Mouse (Mus musculus) kidney, postnatal 25 days (tissue): ENCODE measurements at regions not wholly inside any gene's neighbourhood (a gene's known extent, or its start where the extent isn't known, plus 50 kb on each side); places are given as distances from the start of the nearest gene placed in this dataset.

Experiments
- DNase-seq, 2 experiments: peaks; one replicate each; pipeline ENCODE4 v3.0.0; 2021; ENCODE audit warnings: mixed read lengths in 2 of 2

DNA sequence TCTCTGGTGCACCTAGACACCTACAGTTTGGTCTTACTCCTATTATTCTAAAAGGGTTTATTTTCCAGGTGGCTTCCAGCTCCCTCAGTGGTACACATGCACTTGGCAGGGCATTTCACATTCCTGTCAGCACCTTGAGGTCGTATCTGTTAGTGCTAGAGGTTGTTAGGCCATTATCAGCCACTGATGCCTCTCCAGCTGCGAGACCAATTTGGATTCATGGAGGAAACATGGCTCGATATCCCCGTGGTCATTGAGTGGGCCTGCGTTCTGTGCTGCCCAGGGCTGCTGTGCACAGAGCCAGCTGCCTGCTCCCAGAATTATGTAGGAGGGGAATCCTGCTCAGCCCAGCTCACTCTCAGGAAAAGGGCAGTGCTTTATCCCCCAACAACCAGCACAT is 60.1 kb upstream of the Irx1 start:
- no peak for DNase-seq

DNA sequence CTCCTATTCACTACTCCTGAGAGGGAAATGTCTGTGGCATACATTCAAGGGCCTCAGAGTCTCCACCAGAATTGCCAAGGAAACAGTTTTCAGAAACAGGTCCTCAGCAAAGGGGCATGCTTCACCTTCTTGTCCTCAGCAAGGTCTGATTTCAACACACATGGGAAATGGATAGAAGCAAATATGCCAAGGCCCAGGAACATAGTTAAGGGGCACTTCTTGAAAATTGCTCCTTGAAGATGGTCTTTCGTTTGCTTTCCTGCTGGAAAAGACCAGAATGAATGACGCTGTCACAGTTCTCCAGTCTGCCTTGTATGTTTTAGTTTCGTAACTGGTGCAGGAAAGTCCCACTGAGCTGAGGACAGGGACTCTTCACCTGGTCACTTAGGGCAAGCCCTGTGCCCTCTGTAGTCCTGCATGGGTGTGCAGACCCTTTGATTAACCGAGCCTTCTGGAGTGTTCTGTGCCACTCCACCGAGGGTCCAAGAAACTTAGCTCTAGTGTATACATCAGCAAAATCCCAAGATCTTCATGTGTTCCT is 80.5 kb upstream of the Irx1 start:
- DNase-seq = no peak

DNA sequence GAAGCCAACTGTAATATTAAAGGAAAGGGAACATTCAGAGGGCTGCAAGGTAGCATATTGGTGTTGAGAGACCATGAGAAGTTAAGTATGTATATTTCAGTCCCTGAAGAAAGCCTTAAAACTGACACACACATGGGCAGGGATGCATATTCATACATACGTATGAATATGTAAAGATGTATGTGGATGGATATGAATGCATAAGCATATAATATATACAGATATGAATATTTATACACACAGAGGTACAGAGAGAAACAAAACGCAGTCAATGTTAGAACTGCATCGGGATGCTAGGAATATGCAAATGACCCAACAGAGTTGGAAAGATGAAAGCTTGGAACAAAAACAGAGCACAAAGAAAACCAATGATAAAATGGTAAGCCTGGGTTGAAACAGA is 92.9 kb upstream of the Irx1 start:
- no peak for DNase-seq

DNA sequence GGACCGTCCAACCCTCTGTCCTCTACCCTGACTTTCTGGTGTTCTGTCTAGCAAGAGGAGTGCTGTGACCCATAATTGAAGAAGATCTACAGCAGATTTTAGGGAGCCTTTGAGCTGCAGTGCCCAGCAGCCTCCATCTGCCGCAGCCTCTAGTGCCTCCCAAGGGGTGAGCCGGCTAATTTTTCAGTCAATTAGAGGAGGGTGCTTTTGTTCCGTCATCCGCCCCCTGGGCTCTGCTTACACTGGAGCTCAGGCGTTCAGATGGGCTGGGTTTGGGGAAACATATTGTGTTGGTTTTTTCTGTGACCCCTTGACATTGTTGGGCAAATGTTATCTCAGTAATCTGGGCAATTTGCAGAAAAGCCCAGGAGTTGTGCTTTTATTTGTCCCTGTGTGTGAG is 98.1 kb upstream of the Irx1 start:
- DNase-seq = peak in 1 of 2 experiments; percentile 29

DNA sequence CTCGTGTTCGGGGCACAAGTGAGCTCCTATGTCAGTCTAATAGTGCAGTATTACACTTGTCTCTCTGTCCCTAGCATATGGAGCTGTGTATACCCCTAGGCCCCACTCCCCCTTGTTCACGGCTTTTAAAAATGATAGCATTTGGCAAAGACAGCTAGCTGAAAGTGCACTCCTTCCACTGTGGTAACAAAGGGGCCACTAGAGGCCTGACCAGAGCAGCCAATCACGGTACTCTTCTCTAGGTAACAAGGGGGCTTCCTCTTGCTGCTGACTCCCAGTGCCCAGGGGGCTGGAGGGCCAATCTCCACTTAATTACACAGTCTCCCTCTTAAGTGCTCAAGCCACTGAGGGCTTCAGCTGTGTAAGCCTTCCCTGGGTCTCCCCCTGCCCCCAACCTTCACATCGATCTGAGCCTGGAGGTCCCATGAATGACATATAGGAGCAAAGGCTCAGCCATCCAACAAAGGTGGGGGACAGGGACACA is 99.8 kb upstream of the Irx1 start:
- DNase-seq = no peak

DNA sequence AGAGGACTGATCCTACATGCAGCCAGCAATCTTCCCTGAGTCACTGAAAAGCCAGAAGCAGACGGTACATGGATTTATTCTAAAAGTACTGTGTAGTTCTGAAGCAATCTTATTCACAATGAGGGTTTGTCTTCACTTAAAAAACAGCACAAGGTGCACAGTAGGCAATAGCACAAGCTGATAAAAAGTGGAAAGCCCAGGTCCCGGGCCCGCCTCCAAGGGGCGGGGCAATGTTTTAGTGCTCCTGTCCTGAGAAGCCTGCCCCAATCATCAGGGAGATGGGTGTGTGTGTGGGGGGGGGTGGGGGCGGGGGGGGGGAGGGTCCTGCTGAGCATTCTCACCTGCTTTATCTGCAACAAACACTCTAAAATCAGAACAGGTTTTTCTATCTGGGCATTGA is 133.1 kb upstream of the Irx1 start:
- DNase-seq = no peak

DNA sequence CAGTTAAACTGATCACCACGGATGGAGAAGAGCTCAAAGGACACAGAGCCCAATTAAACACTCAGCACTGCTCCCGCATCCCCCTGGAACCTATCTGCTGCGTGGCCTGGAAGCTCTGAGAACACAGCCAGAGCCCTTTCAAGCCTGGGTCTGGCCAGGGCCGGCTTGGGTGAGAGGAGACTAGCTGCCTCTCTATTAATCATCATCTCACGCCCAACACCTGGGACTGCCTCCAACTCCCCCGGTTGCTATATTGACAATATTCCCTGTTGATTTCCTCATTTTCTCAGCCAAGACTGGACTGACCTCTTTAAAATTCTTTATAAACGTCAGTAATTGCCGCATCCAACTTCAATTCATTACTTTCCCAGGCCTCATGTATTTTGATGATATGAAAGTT is 133.7 kb upstream of the Irx1 start:
- DNase-seq = peak in 1 of 2 experiments; percentile 36

DNA sequence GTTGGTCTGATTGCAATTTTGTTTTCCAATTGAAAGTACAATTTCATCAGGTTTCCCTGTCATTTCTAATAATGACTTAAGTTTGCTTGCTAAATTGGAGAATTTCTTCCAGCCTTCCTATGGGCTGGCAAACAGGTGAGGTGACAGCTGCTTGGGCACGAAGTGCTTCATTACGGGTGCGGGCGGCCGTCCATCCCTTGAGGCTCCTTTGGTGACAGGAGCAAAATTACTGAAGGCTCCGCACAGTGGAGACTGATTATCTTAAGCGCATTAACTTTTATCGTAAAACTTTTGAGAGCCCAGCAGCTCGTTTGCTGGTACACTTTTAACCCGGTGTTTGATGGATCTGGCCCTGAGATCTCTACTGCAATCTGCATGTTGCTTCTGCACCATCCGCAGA is 134.3 kb upstream of the Irx1 start:
- no peak for DNase-seq

DNA sequence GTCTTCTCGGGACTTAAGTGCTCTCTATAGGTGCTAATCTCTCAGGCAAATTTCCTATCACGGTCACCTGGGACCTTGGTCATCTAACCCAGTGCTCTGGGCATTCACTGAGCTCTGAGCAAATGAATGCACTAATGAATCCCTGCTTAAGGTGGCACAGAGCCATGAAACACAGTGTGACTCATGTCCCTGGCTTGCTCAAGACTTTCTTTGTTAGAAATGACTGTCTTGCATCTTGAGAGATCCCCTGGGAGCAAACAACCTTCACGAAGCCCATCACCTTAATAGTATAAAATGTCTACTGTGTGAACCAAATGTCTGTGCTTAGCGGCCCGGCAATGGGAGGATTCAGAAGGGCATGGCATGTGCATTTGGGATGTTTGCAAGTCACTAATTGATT is 137.2 kb upstream of the Irx1 start:
- DNase-seq = no peak

DNA sequence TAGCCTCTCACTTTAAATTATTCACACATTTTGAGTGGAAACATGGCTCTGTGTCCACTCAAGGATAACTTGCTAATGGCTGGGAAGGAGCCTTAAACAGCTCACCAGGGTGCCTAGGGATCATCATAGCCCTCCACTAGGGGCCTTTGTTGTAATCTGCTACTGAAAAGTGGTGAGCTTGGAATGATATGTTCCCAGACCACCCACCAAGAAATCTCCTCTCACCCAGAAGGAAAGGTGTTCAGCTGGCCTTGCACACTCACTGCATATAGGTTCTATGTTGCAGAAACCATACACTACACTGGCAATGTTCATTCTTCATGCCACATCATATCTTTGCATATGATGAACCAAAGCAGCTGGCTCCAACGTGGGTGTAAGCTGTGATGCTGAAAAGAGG is 145.1 kb upstream of the Irx1 start:
- DNase-seq = no peak

DNA sequence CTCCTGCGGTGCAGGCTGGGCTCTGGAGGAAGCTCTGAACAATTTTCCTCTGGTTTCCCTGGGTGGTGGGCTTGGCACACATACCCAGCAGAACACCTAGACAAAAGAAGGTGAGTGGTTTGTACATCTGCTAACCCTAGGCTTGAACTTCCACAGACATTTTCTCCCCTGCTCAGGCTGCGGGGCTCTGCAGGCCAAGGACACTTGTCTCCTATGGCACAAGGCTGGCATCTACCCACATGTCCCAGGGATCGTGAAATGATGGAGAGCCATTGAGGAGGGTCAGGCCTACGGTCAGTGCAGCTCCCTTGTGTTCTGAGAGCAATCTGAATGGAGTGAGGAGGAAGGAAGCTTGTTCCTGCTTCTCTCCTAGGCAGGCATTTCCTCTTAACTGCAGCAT is 150.4 kb upstream of the Irx1 start:
- DNase-seq = no peak

DNA sequence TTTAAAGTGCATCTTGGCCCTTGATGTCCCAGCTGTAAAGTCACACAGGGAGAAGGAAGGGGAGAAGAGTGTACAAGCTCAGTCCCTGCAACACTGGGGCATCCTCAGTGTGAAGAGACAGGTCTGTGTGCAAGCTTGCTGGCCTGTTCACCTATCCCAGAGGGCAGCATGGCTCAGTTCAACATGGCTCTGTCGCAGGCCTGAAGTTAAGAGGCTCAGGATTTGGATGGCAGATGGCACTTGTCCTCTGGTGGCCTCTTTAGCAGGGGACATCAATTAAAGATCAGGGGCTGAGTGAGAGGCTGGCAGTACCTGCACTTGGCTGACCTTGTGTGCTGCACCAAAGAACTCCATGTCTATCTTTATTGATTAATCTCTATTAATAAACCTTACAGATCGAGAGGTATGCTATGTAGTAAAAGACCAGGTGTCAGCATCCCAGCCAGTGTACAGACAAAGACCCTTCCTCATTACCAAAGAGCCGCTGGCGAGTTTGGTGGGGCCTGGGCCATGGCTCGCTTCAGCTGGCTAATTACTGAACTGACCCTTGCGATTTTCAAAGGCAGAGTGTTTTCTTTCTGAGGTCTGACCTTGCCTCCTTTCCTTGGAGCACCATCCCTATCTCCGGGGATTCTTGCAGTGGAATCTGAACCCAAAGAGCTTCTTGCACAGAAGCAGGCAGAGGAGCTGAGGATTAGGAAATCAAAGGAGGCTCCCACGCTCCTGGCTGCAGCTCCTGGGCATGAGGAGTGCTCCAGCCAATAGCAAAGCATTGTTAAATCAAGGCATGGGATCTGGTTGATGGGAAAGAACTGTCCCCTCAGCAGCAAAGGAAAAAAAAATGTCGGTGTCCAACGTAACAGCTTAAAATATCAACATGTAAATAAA is 151.5 kb upstream of the Irx1 start:
- no peak for DNase-seq

DNA sequence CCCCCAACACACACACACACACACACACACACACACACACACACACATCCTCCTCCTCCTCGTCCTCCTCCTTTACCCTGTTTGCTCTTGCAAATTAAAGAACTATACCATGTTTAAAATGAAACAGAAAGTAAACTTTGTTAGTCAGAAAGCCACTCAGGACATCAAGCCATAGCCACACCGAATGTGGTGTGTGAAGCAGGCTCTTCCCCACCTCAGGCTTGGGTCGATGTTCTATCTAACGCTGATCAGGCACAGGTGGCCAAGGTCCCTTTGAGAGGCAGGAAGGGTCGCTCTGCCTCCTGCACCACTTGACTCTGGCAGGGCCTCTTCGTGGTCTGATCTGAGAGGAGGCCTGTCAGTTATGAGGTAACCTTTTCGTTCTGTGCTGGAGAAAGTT is 156.9 kb upstream of the Irx1 start:
- DNase-seq = no peak

DNA sequence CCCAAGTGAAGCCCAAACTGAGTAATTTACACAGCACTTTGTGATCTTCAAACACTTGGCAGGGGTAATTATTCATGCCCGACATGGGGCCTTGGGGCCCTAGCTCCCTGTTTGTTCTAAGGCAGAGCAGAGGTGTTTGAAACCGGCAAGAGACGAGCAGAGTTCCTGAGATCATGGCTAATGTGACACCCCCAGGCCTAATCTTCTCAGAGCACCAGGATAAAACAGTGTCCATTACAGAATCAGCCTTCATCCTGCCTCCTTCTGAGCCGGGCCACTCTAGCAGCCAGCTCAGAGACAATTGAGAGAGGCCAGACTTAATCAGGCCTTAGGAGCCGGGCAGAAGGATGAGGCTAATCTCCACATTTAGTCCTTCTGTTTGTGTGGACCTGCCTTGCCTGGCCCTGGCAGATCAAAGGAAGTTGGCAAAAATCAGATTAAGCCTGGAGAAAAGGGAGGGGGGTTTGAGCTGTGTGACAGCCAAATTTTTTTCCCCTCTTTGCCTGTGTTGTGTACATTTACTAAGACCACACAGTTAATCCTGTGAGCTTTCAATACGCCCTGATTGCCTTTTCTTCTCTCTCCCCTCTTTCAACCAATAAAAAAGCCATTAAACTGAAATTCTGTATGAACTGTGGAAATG is 157.5 kb upstream of the Irx1 start:
- DNase-seq = no peak

DNA sequence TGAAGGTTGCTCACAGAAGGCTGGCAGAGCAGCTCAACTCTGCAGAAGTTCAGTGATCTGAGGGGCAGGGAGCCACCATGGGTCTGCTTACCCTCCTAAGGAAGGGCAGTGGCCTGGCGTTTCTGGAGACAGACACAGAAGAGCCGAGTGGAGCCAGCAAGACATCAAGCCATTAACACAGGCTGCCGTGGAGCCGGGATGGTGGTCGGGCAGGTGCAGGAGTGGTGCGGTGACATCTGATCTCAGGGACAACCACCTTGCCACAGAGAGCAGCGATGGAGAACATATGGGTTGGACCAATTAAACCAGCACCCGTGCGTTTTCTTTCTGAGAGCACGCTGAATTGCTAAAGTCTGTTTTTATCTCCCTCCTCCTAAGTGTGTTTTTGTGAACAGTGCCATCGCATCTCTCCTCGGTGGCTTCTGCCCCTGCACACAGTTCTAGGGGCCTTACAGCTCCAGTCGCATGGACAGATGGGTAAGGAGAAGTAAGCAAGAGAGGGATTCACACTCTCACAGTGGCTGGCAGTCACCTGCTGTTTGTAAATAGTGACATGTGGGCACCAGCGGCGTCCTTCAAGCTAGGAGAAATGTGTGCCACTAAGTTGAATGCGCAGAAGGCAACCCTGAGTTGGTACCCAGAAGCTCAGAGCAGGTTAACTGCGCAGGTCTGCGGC is 158.2 kb upstream of the Irx1 start:
- DNase-seq = no peak

DNA sequence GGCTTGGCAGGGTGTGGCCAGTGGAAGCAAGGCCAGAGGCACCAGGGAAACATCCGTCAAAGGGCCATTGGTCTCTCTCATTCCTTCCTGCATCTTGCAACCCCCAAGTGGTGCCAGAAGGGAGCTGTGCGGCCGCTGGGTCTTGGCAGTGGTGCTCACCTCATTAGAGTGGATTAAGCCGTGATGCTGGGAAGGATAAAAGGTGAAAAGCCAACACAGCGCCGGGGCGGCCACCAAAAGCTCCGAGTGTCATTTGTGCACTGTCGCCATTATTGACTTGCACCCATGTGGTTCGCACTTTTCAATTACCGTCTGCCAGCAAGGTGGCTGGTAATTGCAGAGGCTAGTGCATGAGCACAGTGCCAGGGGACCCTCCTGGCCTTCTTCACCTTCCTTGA is 158.7 kb upstream of the Irx1 start:
- no peak for DNase-seq

DNA sequence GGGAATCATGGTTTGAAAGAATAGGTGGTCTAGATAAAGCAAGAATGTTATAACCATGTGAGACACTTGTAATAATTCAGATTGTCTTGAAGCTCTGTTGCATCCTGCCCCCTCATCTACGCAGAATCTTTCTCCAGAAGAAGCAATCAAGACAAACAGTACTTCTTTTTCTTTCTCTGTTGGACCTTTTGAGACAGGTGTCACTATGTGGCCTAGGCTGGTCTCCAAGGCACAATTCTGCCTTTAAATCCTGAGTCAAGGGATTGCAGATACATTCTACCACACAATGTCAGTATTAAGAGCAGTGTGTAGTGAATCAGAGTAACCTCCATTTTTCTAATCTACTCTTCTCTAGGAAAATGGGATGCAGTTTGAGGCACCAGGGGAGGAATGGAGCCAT is 164.8 kb upstream of the Irx1 start:
- no peak for DNase-seq

DNA sequence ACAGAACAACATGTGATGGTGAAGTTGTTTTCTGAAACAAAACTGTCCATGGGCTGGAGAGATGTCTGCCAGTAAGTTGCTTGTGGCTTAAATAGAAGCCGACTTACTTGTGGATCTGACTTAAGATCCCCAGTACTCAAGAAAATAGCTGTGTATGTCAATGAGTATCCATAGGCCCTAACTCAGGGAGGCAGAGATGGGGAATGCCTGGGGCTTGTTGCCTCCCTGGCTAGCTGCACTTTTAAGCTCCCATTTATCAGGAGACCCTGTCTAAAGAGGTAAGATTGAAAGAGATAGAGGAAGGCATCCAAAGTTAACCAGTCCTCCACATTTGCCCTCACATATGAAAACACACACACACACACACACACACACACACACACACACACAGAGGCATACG is 167.8 kb upstream of the Irx1 start:
- DNase-seq = no peak

DNA sequence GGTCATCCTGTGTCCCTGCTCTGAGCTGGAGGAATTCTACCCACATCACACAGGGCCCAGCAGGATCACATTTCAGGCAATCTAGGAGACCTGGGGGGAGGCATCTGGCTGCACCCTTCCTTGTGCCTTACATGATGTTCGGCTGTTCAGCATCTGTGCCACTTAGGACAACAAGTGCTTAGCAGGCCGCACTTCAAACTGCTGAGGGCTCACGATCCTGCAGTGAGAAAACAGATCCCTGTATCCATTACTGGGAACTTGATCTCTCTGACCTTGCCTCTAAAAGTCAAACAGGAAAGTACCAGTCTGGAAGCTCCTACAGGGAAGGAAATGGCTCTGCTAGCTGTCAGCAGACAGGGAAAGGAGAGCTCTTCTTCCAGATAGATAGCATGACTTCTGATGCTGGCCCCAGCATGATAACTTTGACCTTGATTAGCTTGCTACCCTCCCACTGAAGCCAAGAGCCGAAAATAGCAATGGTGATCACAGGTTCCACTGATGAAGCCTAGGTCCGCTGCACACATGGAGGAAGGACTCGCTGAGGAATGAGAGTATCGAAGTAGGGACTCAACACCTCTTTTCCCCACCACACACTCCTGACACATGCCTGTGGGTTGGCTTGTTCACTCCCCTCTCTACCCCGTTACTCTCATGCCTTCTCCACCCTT is 170.7 kb upstream of the Irx1 start:
- DNase-seq = no peak

DNA sequence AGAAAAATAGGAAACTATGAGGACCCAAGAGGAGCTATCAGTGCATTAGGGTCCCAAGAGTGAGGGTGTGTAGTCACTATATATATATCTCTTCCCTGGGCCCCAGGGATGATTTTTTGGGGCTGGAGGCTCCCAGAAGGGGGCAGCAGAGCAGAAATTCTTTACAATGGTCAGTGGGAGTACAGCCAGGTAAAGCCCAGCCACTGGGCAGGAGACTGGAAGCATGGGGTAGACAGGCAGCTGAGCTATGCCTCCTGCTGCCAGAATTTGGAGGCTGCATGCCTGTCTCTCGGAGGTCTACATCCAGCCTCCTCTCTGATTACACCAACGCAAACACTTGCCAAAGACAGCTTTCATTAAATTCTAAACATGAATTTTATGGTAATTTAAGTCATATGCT is 202.7 kb upstream of the Irx1 start:
- peak in 1 of 2 experiments; percentile 5 for DNase-seq

DNA sequence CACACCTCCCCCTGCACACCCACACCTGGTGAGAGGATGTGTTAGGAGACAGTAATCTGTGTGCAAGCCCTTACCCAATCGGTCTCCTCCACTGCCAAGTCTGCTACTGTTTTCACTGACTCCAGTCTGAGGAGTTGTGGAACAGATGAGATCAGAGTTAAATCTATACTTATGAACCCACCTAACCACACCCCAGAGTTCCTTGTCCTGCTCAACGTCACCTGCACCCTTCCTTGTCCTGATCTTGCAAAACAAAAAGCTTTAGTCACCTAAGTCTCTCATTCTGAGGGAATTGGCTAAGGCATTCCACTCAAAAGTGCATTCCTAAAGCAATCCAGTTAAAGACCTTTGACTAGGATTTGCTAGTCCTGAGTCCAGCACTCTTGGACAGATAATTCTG is 203.9 kb upstream of the Irx1 start:
- DNase-seq = no peak

DNA sequence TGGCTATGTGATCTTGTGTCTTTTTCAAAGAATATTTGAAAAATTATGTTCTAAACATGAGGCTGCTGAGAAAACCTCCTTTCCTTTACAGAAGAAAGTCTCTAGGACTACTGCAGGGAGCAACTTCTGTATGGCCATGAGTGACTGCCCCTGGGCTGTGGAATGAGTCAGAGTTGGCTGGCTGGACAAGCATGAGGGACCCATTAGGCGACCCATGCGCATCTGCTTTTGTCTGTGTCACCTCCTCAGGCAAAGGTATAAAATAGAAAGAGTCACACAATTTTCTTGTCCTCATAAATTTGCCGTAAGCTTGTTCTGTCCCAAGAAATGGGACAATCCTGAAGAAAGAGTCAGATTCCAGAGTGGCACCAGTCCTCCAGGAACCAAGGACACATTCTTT is 220.1 kb upstream of the Irx1 start:
- DNase-seq = no peak
